ENCODE assay signal across 8 mouse cellular contexts in genomic region chr2:127788440-127789116, GRCm38 (mm10). TPM values are rescaled to one million over a fixed set of nuclear protein-coding genes. Genes with fewer than 3 reads are reported as not detected.
A peak's percentile ranks its signal among the peaks of the same experiment; 100 is the strongest.
DNase-seq lines count a peak whose midpoint lies in the region; ATAC-seq lines count a peak whose summit lies in the region.

Nphp1 (minus strand) TSS chr2:127788897.

- H3K9ac ChIP-seq in hindbrain, embryonic 16.5 days (ENCODE audit: low read depth, low read length): peak within 1 kb of the TSS; percentile 74

- H3K4me3 ChIP-seq in hindbrain, embryonic 16.5 days (ENCODE audit: low read length): peak within 1 kb of the TSS; percentile 74
- H3K4me3 ChIP-seq in macrophage (ENCODE audit: inconsistent target): peak within 1 kb of the TSS; percentile 51

- DNase-seq in T-cell, adult 2 months (ENCODE audit: low spot score): peak; percentile 83
- peak; percentile 83 to 86 for DNase-seq in cerebellum, postnatal 36 days
- peak; percentile 87 for DNase-seq in gastrocnemius, adult 18-20 months (ENCODE audit: low spot score)
- DNase-seq in left cerebral cortex, adult 18-20 months (ENCODE audit: low spot score in 2 of 2): peak; percentile 89 to 90
- peak; percentile 88 for DNase-seq in right cerebral cortex, adult 18-20 months
- DNase-seq in urinary bladder, postnatal 10 days (ENCODE audit: low spot score): peak; percentile 64

- H3K4me1 ChIP-seq in hindbrain, embryonic 16.5 days (ENCODE audit: control insufficient read depth, insufficient read depth, low read depth, low read length): peaks cover 21% of the 10 kb centered on the region

- ATAC-seq in hindbrain, embryonic 16.5 days: peak; percentile 79

- peak within 1 kb of the TSS; percentile 78 for H3K4me2 ChIP-seq in hindbrain, embryonic 16.5 days (ENCODE audit: low read length)

- no peaks in the 10 kb centered on the region for H3K36me3 ChIP-seq in hindbrain, embryonic 16.5 days (ENCODE audit: control insufficient read depth, insufficient read depth, low read length)
- no peaks in the 10 kb centered on the region for H3K36me3 ChIP-seq in macrophage (ENCODE audit: inconsistent target)

- peaks cover 8% of the 10 kb centered on the region; the same call in 1 of the 2 replicates for H3K79me2 ChIP-seq in macrophage (ENCODE audit: inconsistent target)

- H3K27me3 ChIP-seq in hindbrain, embryonic 16.5 days (replicated peaks; ENCODE audit: control insufficient read depth, insufficient read depth, low read length): no peaks in the 10 kb centered on the region

- no peaks in the 10 kb centered on the region for H3K9me3 ChIP-seq in hindbrain, embryonic 16.5 days (ENCODE audit: control insufficient read depth, low read length)

- peak within 1 kb of the TSS; percentile 65 for H3K27ac ChIP-seq in hindbrain, embryonic 16.5 days (ENCODE audit: low read depth, low read length)
- H3K27ac ChIP-seq in macrophage: peak within 1 kb of the TSS; percentile 35

- under 1% methylated on average over 40 of the region's 40 CpGs for WGBS in hindbrain, embryonic 16.5 days
- 2% methylated on average over 39 of the region's 40 CpGs for WGBS in macrophage (ENCODE audit: missing documents)

RNA-seq across cellular contexts. Expression of gene Nphp1, which starts in this region (rescaled TPM):
- total RNA-seq in gastrocnemius, adult 18-20 months (2021): 10 to 100 TPM; 21.9 to 23.8 TPM
- 14.7 and 17.8 TPM in 2 replicates for polyA plus RNA-seq in hindbrain, embryonic 16.5 days (2015; fragmentation: Nextera tagmentation; extraction: Ambion mirVana)
- total RNA-seq in left cerebral cortex, adult 18-20 months (2021): 10 to 100 TPM; 13.9 to 17.6 TPM
- 10 to 100 TPM in 7 of 26 experiments, 1 to 10 TPM in 16, under 1 TPM in 3; 0.58 to 13.1 (median 6.9) TPM for total RNA-seq in macrophage (2018; cell fraction: chromatin; rRNA removed)
- 1 to 10 TPM; 4.9 to 9.9 (median 7.7) TPM for total RNA-seq in macrophage (2018; cell fraction: cytosol; rRNA removed)
- total RNA-seq in macrophage (2018; cell fraction: nucleus; rRNA removed): 1 to 10 TPM; 1.3 to 8.5 (median 5.0) TPM
- polyA plus RNA-seq in macrophage (2018): 5.9 to 6.7 TPM (median 6.6 TPM) in 3 replicates

Comparison
In these comparisons a context has a peak if more than half of its experiments do, and no peak if none do; other contexts are left out.
1. Peak in every context shown above with its lines: DNase-seq, ATAC-seq, H3K4me3 ChIP-seq and H3K27ac ChIP-seq.